Mouse (Mus musculus) kidney, postnatal 10 days (tissue): ENCODE measurements around the gene Rfc1.
"Not testable (repeated sequence)": the region's sequence is repeated elsewhere in the genome, so short reads cannot be mapped to it uniquely, and the experiment has no call there.

Experiments used
- DNase-seq: peaks from one replicate; pipeline ENCODE4 v3.0.0; 2021; ENCODE audit warnings: mixed read lengths

The Rfc1 gene

DNA sequence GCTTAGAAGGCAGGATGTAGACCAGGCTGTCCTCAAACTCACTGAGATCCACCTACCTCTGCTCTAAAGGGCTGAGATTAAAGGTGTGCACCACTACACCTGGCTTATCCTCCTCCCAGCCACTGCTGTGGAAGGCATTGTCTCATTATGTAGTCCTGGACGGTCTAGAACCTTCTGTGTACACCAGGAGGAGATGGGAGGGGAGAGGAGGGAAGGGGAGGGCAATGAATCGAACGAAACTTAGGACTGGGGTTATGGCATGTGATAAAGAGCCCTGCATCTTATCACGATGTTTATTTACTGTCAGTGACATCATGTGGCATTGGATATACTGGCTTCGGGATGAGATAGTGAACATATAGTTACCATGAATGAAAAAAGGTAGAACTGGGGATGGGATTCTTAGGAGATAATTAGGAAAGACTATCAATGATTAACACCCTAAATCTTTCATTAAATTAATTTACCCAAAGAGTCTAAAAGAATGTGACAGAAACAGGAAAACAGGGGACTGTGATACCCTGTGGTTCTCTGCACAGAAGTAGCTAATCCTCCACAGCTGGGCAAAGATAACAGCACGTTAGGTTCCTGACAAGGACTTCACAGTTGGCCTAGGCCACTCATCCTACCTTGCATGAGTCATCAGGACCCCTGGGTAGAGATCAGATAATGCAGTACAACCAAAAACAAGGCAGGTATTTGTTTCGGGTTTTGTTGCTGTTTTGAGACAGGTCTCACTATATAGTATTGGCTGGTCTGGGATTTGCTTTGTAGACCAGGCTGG, 37.1 kb downstream of the Rfc1 start:
- no peak for DNase-seq

DNA sequence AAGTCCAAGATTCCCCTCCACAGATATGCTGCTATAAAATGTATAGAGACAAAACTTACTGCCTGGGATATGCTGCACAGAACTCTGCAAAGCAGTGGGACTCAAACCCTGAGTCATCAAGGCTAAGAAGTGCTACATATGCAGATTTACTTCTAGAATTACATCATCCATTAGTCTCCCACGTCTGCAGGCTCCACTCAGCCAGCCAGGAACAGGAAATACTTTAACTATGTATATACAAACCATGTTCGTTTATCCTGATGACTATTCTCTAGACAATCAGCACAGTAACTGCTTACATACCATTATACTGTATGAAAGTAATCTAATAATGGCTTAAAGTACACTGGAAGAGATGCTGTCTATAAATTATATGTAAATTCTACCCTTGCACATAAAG, 41.2 kb downstream of the Rfc1 start:
- DNase-seq = no peak

- no peak for DNase-seq
These were observed 41.8 kb downstream of the Rfc1 start for GRCm38 (mm10) chr5:65293627-65294026.

DNA sequence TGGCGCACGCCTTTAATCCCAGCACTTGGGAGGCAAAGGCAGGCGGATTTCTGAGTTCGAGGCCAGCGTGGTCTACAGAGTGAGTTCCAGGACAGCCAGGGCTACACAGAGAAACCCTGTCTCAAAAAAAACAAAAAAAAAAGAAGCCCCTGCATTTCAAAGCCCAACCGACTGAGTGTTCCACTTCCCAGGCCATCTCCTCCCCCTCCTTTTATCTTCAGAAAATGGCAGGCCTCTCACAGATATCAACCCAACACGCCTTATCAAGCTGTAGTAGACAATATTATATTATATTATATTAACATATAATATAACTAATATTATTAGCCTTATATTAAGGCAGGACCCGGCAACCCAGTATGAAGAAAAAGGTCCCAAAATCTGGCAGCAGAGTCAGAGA, 46.5 kb downstream of the Rfc1 start:
- not testable (repeated sequence) for DNase-seq

GRCm38 (mm10) chr5:65287751-65288701, 47.4 kb downstream of the Rfc1 start:
- no peak for DNase-seq

- peak; percentile 25 for DNase-seq
These were observed 51.3 kb downstream of the Rfc1 start for GRCm38 (mm10) chr5:65284171-65284570.

DNA sequence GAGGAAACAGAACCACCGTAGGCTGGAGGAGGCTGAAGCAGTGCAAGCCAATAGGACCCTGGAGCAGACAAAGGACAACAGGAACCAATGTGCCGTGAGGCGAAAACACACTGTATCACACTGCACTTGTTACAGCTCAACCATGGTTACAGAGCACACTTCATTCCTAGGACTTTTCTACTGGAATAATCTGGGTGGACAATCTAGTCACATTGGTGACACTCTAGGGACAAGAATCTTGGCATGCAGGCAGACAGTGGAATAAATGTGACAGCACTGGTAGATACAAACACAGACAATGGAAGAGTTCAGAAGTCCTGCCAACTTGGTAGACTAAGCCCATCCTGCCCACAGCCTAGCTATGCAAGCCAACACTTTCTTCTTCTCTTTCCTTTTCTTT, 54.3 kb downstream of the Rfc1 start:
- no peak for DNase-seq

- DNase-seq = no peak
These were observed 56.3 kb downstream of the Rfc1 start for GRCm38 (mm10) chr5:65279133-65279651.

DNA sequence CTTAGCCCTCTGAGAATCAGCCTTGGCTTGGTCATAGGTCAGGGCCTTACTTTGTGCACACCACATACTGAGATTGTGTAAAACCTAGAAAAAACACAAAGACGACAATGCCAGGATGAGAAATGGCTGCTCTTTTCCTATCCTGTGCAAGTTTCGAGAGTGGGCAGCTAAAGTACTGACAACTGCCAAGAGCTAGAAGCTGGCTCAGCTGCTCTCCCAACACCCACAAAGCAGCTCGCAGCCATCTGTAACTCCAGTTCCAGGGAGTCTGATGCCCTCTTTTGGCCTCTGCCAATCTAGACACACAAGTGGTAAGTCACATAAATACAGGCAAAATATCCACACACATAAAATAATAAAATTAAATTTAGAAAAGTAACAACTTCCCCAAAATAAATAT, 61.5 kb downstream of the Rfc1 start:
- no peak for DNase-seq

DNA sequence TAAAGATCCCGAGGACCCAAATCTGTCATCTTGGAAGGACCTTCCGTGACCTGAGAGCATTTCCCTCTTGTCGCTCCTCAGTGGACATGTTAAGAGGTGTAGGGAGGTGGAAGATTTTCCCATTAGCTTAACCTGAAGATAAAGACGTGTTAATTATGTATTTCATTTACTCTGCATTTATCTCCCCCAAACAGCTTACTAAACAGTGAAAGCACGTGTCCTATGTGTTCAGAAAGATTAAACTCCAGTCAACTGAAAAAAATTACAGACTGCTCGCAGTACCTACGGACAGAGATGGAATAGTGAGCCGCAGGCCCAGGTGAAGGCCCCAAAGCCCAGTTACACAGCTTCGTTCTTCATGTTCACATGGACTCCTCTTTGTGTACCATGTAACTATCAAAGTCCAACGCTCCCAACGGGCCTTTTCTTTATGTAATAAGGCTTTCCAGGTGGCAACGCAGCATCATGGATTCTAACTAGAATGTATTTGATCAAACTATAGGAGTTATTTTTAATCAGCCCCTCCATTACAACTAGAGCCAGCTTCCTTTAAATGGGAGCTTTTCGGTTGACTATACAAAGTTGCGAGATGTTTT, 77.5 kb downstream of the Rfc1 start:
- no peak for DNase-seq

GRCm38 (mm10) chr5:65250185-65250855, 85.2 kb downstream of the Rfc1 start:
- DNase-seq = no peak

GRCm38 (mm10) chr5:65247296-65247695, 88.2 kb downstream of the Rfc1 start:
- DNase-seq = no peak

DNA sequence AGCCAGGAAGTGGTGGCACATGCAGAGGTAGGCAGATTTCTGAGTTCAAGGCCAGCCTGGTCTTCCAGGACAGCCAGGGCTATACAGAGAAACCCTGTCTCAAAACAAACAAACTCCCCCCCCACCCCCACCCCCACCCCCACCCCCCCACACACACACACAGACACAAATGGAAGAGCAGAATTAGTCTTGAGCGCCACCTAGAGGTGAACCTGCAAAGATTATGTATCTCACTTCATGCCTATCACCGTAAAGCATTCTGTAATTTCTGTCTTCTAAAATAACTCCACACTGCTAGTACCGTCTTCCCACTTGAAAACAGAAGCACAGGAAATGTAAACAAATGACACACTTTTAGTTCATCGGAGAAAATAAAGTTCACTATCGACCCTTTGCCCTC, 92.7 kb downstream of the Rfc1 start:
- DNase-seq = peak; percentile 37

DNA sequence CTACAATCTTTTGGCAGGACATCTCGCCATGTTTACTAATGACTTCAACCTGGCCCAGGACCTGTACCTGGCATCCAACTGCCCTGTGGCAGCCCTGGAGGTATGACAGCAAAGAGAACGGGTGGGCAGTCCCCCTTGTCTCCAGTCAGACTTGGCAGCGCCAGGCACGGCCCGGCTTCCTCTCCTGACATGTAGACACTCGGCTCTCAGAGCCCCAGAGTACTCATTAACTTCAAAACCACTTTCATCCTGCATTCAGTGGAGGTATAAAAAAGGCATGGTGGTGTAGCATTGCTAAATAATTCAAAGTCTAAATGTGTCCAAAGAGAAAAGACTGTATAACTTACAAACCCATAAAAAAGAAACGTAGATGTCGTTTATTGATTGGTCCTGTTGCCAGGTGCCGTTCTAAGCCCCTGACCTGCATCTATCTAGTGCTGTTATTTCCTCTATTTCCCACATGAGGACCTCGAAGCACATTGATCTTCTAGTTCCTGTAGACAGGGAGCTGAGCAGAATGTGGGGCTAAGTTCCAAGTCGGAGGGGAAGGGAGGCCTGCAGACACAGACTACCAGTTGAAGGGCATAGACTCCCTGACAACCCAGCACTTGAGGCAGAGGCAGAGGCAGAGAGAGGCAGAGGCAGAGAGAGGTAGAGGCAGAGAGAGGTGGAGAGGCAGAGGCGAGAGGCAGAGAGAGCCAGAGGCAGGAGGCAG, 104.0 kb downstream of the Rfc1 start:
- DNase-seq = no peak

DNA sequence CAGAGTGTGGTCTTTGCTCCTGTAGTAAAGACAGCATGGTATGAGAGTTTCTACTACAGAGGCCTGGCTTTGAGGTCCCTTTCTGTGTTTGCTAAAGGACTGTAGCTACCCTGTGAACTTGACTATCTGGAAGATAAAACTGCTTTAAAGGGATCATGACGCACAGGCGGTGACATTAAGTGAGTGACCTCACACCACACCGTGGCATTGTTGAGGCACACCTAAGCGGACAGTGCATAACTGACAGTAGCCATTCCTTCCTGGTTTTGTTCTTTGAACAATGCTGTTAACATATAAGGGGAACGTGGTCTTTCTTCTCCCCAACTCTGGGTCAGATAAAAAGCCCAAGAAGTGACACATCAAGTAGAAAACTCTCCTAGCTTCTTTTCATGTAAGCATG, 111.4 kb downstream of the Rfc1 start:
- no peak for DNase-seq

DNA sequence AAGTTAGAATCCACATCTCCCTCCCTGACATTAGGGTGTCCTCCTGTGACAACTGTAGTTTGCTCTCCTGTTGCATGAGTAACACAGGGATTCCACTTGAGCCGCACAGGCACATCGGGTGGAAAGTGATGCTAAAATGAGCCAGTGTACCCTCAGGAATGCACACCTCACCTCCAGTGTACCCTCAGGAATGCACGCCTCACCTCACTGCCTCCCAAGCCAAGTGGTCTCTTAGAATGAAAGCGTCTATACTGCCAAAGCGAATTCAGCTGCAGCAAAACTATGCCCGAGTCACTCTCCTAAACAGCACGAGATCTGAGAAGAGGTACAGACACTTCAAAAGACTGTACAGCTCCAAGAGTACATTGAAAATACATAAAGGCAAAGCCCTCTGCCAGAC, 114.4 kb downstream of the Rfc1 start:
- DNase-seq = no peak

DNA sequence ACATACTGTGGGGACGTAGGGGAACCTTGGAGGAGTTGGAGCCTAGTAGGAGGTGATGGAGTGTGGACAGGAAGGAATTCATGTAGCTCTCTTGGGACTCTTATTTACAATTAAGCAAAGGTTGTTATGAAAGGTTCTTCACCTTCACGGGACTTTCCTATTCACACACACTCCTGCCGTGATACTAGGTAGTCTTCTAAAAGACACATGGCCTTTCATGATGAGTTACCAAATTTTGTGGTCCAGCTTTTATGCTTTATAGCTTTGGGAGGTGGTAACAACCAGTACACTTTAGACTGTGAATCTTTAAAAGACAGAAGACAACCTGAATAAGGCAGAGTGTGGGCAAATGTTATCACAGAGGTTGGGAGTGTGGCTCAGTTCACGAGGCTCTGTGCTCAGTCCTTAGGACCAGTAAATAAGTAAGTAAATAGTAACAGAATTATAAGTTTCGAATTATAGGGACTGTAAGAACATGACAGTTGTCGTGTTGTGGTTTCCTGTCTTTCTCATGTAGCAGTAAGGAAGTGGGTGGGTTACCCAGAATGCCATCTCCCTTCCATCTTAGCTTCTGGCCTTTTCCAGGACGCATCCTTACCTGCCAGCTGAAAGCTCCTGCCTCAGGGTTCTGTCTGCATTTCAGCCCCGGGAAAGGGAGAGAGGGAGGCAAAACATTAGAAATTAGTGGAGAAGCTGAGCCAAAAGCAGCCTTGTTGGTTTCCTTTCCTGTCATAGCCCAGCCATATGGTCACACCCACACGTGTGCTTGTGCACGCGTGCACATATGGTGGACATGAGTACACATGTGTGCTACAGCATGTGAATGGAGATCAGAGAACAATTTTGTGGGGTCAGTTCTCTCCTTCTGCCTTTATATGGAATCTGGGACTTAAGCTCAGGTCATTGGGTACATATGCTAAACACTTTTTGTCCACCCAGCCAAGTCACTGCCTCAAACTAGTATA, 117.9 kb downstream of the Rfc1 start:
- no peak for DNase-seq

DNA sequence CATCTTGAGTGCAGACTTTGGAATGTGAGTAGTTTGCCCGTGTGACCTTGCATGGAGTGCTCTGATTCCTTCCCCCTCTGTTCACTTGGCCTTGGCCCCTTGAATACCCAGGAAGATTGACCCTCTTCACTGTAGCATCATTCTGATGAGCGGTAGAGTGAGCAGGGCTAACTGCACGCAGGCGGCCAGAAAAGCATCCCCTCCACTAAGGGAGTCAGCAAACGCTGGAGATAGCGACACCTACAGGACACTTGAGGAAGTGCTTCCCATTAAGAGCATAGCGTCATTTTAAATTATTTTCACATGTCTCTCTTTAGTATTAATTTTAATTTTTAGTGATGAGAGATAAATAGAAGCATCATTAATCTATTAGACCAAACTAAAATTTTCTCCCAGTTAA, 122.1 kb downstream of the Rfc1 start:
- peak; percentile 68 for DNase-seq
